Mouse (Mus musculus): ENCODE measurements around the gene Galm. TPM values are rescaled to one million over a fixed set of nuclear protein-coding genes. Genes with fewer than 3 reads are reported as not detected.

Galm gene
- 1 to 10 TPM; 3.8 to 5.4 TPM for total RNA-seq (2021)
- long read RNA-seq, experiment 1, result 0 reads
- long read RNA-seq, experiment 2, partial matches to known transcripts, result 3 of 6 reads
- long read RNA-seq, experiment 2, other reads (novel, unspliced or antisense), result 1 of 6 reads

GRCm38 (mm10) chr17:80127331-80128251 lies at the start of gene Galm:
Gene Galm, plus strand, starts transcription at chr17:80127471.
- DNase-seq (ENCODE audit: low spot score in 2 of 2), result peak; percentile 33 to 49
- TF ChIP-seq CTCF (conservative IDR thresholded peaks at IDR 0.05), result no peak
- Histone ChIP-seq H3K27ac (peak within 1 kb of the TSS; percentile 80), H3K4me3 (peak within 1 kb of the TSS; percentile 71)

GRCm38 (mm10) chr17:80078726-80079125 lies 48.5 kb upstream of the Galm start:
- no peak overlapping the region for H3K4me3 ChIP-seq
- TF ChIP-seq CTCF (conservative IDR thresholded peaks at IDR 0.05), result no peak
- DNase-seq (ENCODE audit: low spot score in 2 of 2), result peak; percentile 27 to 75
- H3K27ac ChIP-seq, result peak overlapping the region; percentile 74

- TF ChIP-seq CTCF (conservative IDR thresholded peaks at IDR 0.05), result no peak
- H3K27ac ChIP-seq, result 0 out of 2 replicates have a peak overlapping the region, but pooled peaks have one; percentile 59
- H3K4me3 ChIP-seq, result no peak overlapping the region
- DNase-seq (ENCODE audit: low spot score in 2 of 2), result no peak
Measured at GRCm38 (mm10) chr17:80083223-80083622, 44.0 kb upstream of the Galm start.

GRCm38 (mm10) chr17:80084424-80084823 lies 42.8 kb upstream of the Galm start:
- H3K27ac ChIP-seq, result peak overlapping the region; percentile 59; the same call in 1 of the 2 replicates
- no peak overlapping the region for H3K4me3 ChIP-seq
- DNase-seq (ENCODE audit: low spot score in 2 of 2), result peak; percentile 32 to 42
- no peak for TF ChIP-seq CTCF (conservative IDR thresholded peaks at IDR 0.05)

GRCm38 (mm10) chr17:80086591-80086990 lies 40.7 kb upstream of the Galm start:
- Histone ChIP-seq H3K27ac (peak overlapping the region; percentile 28; the same call in 1 of the 2 replicates), H3K4me3 (no peak overlapping the region)
- TF ChIP-seq CTCF (conservative IDR thresholded peaks at IDR 0.05), result no peak
- DNase-seq (ENCODE audit: low spot score in 2 of 2), result no peak

GRCm38 (mm10) chr17:80088168-80088567 lies 39.1 kb upstream of the Galm start:
- TF ChIP-seq CTCF (conservative IDR thresholded peaks at IDR 0.05), result no peak
- no peak overlapping the region for H3K27ac ChIP-seq

GRCm38 (mm10) chr17:80090551-80090950 lies 36.7 kb upstream of the Galm start:
- TF ChIP-seq CTCF (conservative IDR thresholded peaks at IDR 0.05), result no peak
- Histone ChIP-seq H3K4me3 (no peak overlapping the region), H3K27ac (no peak overlapping the region)
- DNase-seq (ENCODE audit: low spot score in 2 of 2), result no peak

More at GRCm38 (mm10) chr17:80088168-80088567, 39.1 kb upstream of the Galm start:
- no peak for DNase-seq (ENCODE audit: low spot score in 2 of 2)
- H3K4me3 ChIP-seq, result no peak overlapping the region

- no peak for TF ChIP-seq CTCF (conservative IDR thresholded peaks at IDR 0.05)
- Histone ChIP-seq H3K4me3 (no peak overlapping the region), H3K27ac (no peak overlapping the region)
- no peak for DNase-seq (ENCODE audit: low spot score in 2 of 2)
Measured at GRCm38 (mm10) chr17:80091879-80092549, 35.3 kb upstream of the Galm start.

- no peak overlapping the region for H3K4me3 ChIP-seq
- DNase-seq (ENCODE audit: low spot score in 2 of 2), result no peak
- no peak for TF ChIP-seq CTCF (conservative IDR thresholded peaks at IDR 0.05)
- H3K27ac ChIP-seq, result peak overlapping the region; percentile 76
Measured at GRCm38 (mm10) chr17:80095254-80095899, 31.9 kb upstream of the Galm start.

- TF ChIP-seq CTCF (conservative IDR thresholded peaks at IDR 0.05), result no peak
- H3K4me3 ChIP-seq, result peak overlapping the region; percentile 27; the same call in 1 of the 2 replicates
- DNase-seq (ENCODE audit: low spot score in 2 of 2), result peak; percentile 47 to 70
- peak overlapping the region; percentile 76 for H3K27ac ChIP-seq
Measured at GRCm38 (mm10) chr17:80096043-80096719, 31.1 kb upstream of the Galm start.

- Histone ChIP-seq H3K27ac (peak overlapping the region; percentile 76; the same call in 1 of the 2 replicates), H3K4me3 (no peak overlapping the region)
- no peak for DNase-seq (ENCODE audit: low spot score in 2 of 2)
- no peak for TF ChIP-seq CTCF (conservative IDR thresholded peaks at IDR 0.05)
Measured at GRCm38 (mm10) chr17:80096720-80097114, 30.6 kb upstream of the Galm start.

- Histone ChIP-seq H3K4me3 (no peak overlapping the region), H3K27ac (no peak overlapping the region)
- DNase-seq (ENCODE audit: low spot score in 2 of 2), result peak in 1 of 2 experiments; percentile 10
- no peak for TF ChIP-seq CTCF (conservative IDR thresholded peaks at IDR 0.05)
Measured at GRCm38 (mm10) chr17:80097221-80097620, 30.1 kb upstream of the Galm start.
